Mouse (Mus musculus) thymus, postnatal 14 days (tissue): ENCODE results near the gene Tgfbr3.

Experiments used
- DNase-seq: peaks from one replicate; pipeline ENCODE4 v3.0.0; 2021

Tgfbr3 gene

GRCm38 (mm10) chr5:107101135-107101534, 188.3 kb downstream of the Tgfbr3 start:
- peak; percentile 63 for DNase-seq

GRCm38 (mm10) chr5:107099634-107100033, 189.8 kb downstream of the Tgfbr3 start:
- no peak for DNase-seq

- no peak for DNase-seq
These were observed 190.4 kb downstream of the Tgfbr3 start for GRCm38 (mm10) chr5:107099076-107099475.

- DNase-seq = no peak
These were observed 191.4 kb downstream of the Tgfbr3 start for GRCm38 (mm10) chr5:107098007-107098406.

- no peak for DNase-seq
These were observed 192.1 kb downstream of the Tgfbr3 start for GRCm38 (mm10) chr5:107097314-107097713.

GRCm38 (mm10) chr5:107094233-107094632, 195.2 kb downstream of the Tgfbr3 start:
- DNase-seq = no peak

GRCm38 (mm10) chr5:107093253-107093652, 196.2 kb downstream of the Tgfbr3 start:
- DNase-seq = no peak

- DNase-seq = peak; percentile 42
These were observed 197.3 kb downstream of the Tgfbr3 start for GRCm38 (mm10) chr5:107092137-107092536.

- DNase-seq = no peak
These were observed 199.5 kb downstream of the Tgfbr3 start for GRCm38 (mm10) chr5:107089966-107090365.

GRCm38 (mm10) chr5:107087829-107088808, 201.3 kb downstream of the Tgfbr3 start:
- no peak for DNase-seq

GRCm38 (mm10) chr5:107087291-107087690, 202.1 kb downstream of the Tgfbr3 start:
- no peak for DNase-seq

- no peak for DNase-seq
These were observed 203.3 kb downstream of the Tgfbr3 start for GRCm38 (mm10) chr5:107086166-107086565.

GRCm38 (mm10) chr5:107084431-107084830, 205.0 kb downstream of the Tgfbr3 start:
- DNase-seq = no peak

GRCm38 (mm10) chr5:107082011-107082410, 207.4 kb downstream of the Tgfbr3 start:
- no peak for DNase-seq

- DNase-seq = no peak
These were observed 208.3 kb downstream of the Tgfbr3 start for GRCm38 (mm10) chr5:107080986-107081624.

- peak; percentile 44 for DNase-seq
These were observed 209.5 kb downstream of the Tgfbr3 start for GRCm38 (mm10) chr5:107079920-107080319.

GRCm38 (mm10) chr5:107079146-107079638, 210.2 kb downstream of the Tgfbr3 start:
- no peak for DNase-seq

GRCm38 (mm10) chr5:107078361-107078760, 211.1 kb downstream of the Tgfbr3 start:
- no peak for DNase-seq

GRCm38 (mm10) chr5:107077900-107078299, 211.5 kb downstream of the Tgfbr3 start:
- no peak for DNase-seq

- no peak for DNase-seq
These were observed 214.3 kb downstream of the Tgfbr3 start for GRCm38 (mm10) chr5:107074980-107075583.

- DNase-seq = no peak
These were observed 215.1 kb downstream of the Tgfbr3 start for GRCm38 (mm10) chr5:107074350-107074749.

- DNase-seq = no peak
These were observed 215.9 kb downstream of the Tgfbr3 start for GRCm38 (mm10) chr5:107073536-107073935.

GRCm38 (mm10) chr5:107068146-107068545, 221.3 kb downstream of the Tgfbr3 start:
- no peak for DNase-seq
